Mouse (Mus musculus) gastrocnemius, adult 2 months (tissue): Measurements from ENCODE around the gene Ndufa13. TPM values are rescaled to one million over a fixed set of nuclear protein-coding genes. Genes with fewer than 3 reads are reported as not detected.

ENCODE experiments used
- DNase-seq: peaks from one replicate; pipeline ENCODE4 v3.0.0; 2022
- H3K27ac ChIP-seq: fragments of 200-600 bp; 2 replicates; pipeline ENCODE4 v1.8.1; 2022; ENCODE audit warnings: mild to moderate bottlenecking
- H3K4me3 ChIP-seq: fragments of 200-600 bp; 2 replicates; pipeline ENCODE4 v1.8.1; 2022; ENCODE audit warnings: mild to moderate bottlenecking, moderate library complexity
- CTCF ChIP-seq: fragments of 200-600 bp; IDR thresholded peaks from 2 replicates; pipeline ENCODE4 v1.8.1; 2022; ENCODE audit warnings: antibody characterized with exemption, mild to moderate bottlenecking, moderate library complexity
- intact Hi-C: fragments of 180-260 bp; cut with DNase I; formaldehyde crosslinking; loops from one replicate; pipeline ENCODE4 v1.15.1; 2025
- total RNA-seq, 2 experiments: library from RNA; stranded (reverse); gene quantifications; 2 replicates each; pipeline ENCODE4 v1.2.3; 2021

Gene Ndufa13
- total RNA-seq, 2 experiments from 2014 or later, result 312 to 399 TPM

DNA sequence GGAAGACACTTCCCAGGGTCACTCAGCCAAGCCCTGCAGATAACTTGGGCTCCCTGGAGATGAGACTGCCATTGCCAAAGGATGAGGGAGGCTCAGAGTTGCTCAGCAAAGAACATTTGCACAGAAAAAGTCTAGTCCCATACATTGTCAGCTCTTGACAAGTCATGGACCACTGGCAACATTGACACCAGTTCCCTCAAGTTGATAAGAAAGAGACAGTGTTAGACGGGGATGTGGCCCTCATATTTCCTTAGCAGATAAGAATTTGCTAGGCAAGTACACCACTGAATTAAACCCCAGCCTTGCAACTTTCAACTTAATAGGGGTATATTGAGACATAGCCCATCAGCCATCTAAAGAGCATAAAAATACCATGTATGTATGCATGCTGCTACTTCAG, 21.6 kb upstream of the Ndufa13 start:
- no peak for TF ChIP-seq CTCF
- no peak for DNase-seq
- intact Hi-C loops, result loop anchor here (5.0 kb wide), 1 partner anchor 248 kb away; the partner anchor contains the start of gene Tmem161a
- no peak overlapping the region for H3K4me3 ChIP-seq
- H3K27ac ChIP-seq, result no peak overlapping the region

DNA sequence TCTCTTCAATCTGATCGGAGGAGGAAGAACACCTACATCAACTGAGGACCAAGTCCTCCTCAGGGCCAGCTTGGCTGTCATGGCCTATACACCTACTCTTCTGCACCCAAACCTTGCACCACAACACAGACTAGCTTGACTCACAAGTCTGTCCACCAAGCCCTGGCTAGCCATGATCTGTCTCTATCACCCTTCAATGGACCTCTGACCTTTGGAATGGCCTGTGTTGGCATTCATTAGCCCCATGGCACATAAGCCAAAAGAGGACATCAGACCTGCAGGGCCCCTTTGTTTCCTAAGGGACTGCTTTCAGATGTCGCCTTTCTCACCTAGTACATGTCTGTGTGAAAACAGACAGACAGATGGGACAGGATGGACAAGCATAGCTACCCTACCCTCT, 18.8 kb upstream of the Ndufa13 start:
- no peak for TF ChIP-seq CTCF
- H3K4me3 ChIP-seq, result no peak overlapping the region
- DNase-seq, result no peak
- peak overlapping the region; percentile 62; the same call in 1 of the 2 replicates for H3K27ac ChIP-seq
- intact Hi-C loops, result loop anchor here (5.0 kb wide), 1 partner anchor 251 kb away; the partner anchor contains the start of gene Tmem161a

DNA sequence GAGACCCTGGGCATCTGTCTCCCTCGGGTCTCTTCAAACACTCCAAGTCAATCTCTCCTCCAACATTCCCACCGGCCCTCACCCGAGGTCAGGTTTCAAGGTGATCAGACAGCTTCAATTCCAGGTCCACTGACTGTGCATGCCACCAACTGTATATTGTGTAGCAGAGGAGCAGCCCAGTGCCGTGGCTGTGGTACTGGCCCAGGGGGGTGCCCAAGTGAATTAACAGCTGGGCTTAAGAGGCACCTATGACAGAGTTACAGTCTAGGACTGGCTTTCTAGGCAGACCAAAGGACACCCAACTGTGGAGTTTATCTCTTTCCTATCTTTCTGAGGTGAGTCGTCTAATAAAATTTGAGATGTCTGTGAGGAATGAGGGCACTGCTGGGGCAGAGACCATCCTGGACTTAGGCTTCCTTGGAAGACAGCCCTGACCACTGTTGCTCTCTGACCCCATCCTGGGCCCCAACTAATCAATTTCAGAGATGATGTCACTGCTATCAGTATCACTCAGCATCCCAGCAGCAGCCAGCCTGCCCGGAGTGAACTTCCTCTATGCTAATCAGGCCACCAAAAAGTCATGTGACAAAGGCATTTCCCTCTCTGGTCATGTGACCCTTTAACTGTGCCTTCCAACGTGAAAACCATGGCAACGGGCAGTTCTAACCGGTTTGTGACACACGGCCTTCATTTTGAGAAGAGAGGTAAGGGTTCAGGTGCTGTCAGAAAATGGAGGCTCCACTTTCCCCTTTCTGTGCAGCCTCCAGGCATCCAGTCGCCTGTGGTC, 17.7 kb upstream of the Ndufa13 start:
- intact Hi-C loops, result loop anchor here (5.0 to 10.0 kb wide), 2 partner anchors 252 to 315 kb away; partner anchors contain the start of genes Armc6, Sugp2 and Tmem161a
- Histone ChIP-seq H3K27ac (peak overlapping the region; percentile 62), H3K4me3 (peak overlapping the region; percentile 19)
- TF ChIP-seq CTCF, result no peak
- DNase-seq, result no peak

DNA sequence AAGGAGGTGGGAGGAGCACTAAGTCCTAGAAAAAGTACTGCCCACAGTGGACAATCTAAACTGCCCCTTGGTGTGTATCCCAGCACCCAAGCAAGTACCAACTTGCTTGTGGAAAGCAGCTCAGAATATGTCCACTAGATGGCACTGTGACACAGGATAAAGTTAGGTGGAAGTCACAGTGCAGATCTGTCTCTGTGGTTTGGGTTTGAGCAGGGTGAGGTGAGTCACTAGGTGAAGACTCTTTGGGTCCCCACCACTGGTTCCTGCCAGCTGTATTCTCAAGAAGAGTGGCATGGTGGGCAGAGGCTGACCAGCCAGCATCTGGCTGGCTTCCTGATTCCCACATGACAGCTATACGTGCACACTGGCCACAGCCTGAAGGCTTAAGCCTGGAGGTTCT, 16.7 kb upstream of the Ndufa13 start:
- TF ChIP-seq CTCF, result peak; percentile 92
- peak overlapping the region; percentile 51 for H3K27ac ChIP-seq
- peak; percentile 66 for DNase-seq
- intact Hi-C loops, result loop anchor here (10.0 kb wide), 1 partner anchor 316 kb away; the partner anchor contains the start of genes Armc6 and Sugp2
- no peak overlapping the region for H3K4me3 ChIP-seq

DNA sequence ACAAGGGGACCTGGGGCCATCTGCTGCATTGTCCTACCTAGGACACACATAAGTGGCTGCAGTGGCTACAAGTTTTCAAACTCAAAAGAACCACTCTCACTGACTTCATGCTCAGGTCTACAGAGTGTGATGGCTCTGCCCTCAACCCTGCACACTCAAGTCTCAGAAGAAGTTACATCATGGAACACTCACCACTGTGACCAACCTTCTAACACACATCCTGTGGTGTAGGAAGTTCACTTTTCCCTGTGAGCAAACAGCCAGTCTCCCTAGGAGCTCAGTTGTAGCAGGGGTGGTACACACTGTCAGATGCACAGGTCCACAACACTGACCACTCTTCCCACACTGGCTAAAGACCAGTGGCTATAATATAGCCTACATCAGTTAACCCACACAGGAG, 16.1 kb upstream of the Ndufa13 start:
- intact Hi-C loops, result loop anchor here (1.0 to 10.0 kb wide), 2 partner anchors 83 to 316 kb away; partner anchors contain the start of genes Armc6 and Sugp2
- DNase-seq, result no peak
- TF ChIP-seq CTCF, result no peak
- H3K27ac ChIP-seq, result no peak overlapping the region
- H3K4me3 ChIP-seq, result no peak overlapping the region

DNA sequence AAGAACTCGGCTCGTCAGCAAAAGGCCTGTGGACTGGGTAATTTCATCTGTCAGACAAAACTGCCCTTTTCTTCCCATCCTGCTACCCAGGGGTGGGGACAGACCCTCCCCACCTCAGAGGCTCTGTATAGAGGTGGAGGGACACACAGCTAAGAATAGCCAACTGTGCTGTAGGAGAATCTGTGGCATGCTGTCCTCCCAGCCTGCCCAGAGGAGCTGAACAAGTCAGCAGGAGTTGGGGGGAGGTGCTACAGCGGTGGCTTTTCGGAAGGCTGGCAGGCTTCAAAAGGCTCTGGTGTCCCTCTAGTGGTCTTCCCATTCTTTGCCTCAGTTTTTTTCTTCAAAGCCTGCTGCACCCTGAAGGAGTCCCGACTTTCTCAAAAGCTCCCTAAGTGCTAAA, 13.4 kb upstream of the Ndufa13 start:
- intact Hi-C loops, result loop anchor here (1.0 to 10.0 kb wide), 2 partner anchors 41 to 319 kb away; partner anchors contain the start of genes Armc6 and Sugp2
- peak overlapping the region; percentile 75 for H3K27ac ChIP-seq
- H3K4me3 ChIP-seq, result no peak overlapping the region
- peak; percentile 70 for DNase-seq
- peak; percentile 56 for TF ChIP-seq CTCF

DNA sequence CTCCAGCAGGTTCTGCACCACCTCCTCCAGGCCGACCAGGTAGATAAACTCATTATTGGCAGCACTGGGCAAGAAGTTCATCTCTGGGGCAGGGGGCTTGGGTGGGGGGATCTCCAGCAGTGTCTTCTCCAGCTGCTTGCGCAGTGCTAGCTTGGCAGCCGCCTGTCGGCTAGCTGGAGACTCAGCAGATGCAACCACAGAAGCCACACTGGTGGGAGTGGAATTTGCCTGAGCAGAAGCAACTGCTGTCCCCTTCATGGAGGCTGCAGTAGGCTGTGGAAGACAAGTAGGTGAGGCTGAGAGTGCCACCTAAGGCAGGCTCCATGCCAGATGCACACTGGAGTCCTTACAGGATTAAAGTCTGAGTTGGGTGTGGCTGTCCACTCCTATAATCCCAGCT, 12.2 kb upstream of the Ndufa13 start:
- intact Hi-C loops, result loop anchor here (10.0 kb wide), 1 partner anchor 320 kb away; the partner anchor contains the start of genes Armc6 and Sugp2
- TF ChIP-seq CTCF, result no peak
- Histone ChIP-seq H3K27ac (no peak overlapping the region), H3K4me3 (no peak overlapping the region)
- no peak for DNase-seq

DNA sequence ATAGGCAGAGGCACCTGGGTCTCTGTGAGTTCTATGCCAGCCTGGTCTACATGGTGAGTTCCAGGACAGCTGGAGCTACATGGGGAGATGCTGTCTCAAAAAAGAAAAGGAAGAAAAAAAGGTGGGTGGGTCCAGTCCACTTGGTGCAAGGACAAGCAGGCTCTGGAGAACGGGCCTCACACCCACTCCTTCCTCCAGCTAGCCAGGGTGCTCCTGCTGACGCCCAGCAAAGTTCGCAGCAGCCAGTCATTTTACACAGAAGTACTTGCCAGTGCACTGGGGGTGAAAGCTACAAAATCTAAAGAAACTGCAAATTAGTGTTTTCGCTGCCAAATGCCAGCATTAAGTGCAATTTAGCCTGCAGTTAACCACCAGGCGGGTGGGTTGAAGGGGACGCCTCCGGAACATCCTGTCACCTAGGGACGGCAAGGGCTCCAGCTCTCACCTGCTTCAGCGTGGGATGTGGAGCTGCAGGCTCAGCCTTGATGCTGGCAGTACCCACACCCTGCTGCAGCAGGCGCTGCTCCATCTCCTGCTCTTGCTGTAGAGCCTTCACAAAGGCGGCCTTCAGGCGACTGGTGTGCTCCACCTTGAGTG, 10.2 kb upstream of the Ndufa13 start:
- no peak overlapping the region for H3K27ac ChIP-seq
- DNase-seq, result no peak
- intact Hi-C loops, result loop anchor here (10.0 kb wide), 1 partner anchor 322 kb away; the partner anchor contains the start of genes Armc6 and Sugp2
- no peak overlapping the region for H3K4me3 ChIP-seq
- TF ChIP-seq CTCF, result no peak

DNA sequence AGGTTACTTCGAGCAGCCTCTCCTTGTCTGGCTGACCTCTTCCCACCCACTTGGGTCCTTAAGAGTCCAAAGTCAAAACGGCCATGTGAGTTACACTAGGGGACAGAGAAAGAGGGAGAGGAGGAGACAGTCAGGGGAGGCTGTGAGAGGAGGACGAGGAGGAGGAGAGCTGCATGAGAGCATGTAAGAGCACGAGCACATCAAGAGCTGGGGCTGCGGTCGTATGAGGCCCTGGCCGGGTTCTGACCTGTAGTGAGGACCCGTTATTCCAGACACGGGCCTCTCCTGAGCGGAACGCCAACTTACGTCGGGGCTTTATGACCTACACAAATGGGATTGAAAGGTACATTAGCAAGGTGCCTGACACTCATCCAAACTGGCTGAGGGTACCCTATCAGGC, 9.6 kb upstream of the Ndufa13 start:
- no peak for DNase-seq
- Histone ChIP-seq H3K27ac (no peak overlapping the region), H3K4me3 (no peak overlapping the region)
- intact Hi-C loops, result loop anchor here (10.0 kb wide), 1 partner anchor 323 kb away; the partner anchor contains the start of genes Armc6 and Sugp2
- no peak for TF ChIP-seq CTCF

DNA sequence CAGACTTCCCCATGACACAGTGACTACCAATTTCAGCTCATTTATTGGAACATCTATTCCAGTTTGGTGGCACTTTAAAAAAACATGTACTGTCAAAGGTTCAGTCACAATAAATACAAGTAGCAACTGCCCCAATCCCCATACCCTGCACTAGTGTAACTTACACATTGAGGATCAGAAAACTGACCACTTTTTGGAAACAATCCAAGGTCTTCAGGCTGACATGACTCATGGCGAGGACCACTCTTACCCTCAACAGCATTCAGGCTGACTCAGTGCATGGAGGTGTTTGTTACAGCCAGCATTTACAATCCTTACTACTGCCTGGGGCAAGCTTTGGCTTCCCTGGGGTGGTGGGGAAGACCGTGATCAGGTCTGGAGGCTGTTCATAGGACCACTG, 4.7 kb upstream of the Ndufa13 start:
- no peak overlapping the region for H3K4me3 ChIP-seq
- H3K27ac ChIP-seq, result no peak overlapping the region
- DNase-seq, result no peak
- TF ChIP-seq CTCF, result no peak
- intact Hi-C loops, result no loop called here

DNA sequence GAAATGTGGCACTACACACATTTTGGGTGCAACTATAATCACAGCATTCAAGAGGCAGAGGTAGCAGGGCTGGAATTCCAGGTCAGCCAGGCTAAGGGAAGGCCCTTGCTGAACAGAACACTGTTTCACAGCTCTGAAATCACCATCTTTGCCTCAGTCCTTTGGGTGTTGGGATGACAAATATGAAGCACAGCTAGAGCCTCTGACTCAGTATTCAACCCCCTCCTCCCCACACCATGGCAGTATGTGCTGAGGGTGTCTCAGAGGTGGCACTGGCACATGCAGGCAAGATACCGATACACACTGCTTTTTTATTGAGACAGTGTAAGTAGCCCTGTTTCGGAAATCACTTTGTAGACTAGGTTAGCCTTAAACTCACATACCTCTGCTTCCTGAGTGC, 3.9 kb upstream of the Ndufa13 start:
- H3K27ac ChIP-seq, result peak overlapping the region; percentile 81
- no peak for TF ChIP-seq CTCF
- intact Hi-C loops, result no loop called here
- no peak overlapping the region for H3K4me3 ChIP-seq
- DNase-seq, result no peak

DNA sequence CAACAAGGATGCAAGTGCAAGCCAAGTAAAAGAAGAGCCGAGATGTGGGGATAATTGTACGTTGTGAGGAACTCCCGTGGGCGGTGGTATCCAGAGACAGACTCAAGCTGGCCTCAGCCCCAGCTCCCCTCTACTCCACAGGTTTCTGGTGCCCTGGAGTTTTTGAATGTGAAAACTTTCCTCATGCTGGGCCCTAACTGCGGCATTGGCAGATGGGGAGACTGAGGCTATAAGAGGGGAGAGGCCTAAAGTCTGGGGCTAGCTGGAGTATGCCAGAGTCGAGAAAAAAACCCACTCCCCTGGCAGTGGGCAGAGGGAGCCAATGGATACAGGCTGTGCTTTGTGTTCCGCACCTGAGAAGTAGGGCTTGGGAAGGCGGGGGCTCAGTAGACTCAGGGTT, 1.7 kb upstream of the Ndufa13 start:
- intact Hi-C loops, result no loop called here
- Histone ChIP-seq H3K4me3 (no peak overlapping the region), H3K27ac (peak overlapping the region; percentile 99; the same call in 1 of the 2 replicates)
- no peak for TF ChIP-seq CTCF
- no peak for DNase-seq

DNA sequence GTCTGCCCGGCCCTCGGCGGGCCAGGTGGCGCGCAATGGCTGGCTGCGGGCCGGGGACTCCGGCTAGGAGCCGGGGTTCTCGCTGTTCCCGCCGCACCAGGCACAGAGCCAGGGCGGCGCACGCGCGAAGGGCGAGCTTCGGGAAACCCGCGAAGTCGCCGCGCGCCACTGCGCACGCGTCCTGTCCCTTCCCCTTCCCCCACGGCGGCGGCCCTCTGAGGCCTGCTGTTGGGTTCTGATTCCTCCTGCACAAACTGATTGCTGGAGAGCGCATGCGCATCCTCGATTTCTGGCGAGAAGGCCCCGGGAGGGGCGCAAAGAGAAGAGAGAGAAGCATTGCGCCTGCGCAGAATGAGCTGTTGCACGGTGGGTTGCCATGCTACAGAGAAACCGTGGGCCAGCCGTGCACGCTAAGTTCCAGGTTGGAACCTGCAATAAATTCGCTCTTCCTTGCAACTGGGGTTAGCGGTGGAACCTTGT, 745 bp upstream of the Ndufa13 start:
- peak overlapping the region; percentile 99 for H3K27ac ChIP-seq
- TF ChIP-seq CTCF, result no peak
- peak; percentile 99 for DNase-seq
- peak overlapping the region; percentile 92 for H3K4me3 ChIP-seq
- intact Hi-C loops, result no loop called here
